Mouse (Mus musculus) olfactory bulb, adult 2 months (tissue): ENCODE measurements around the gene Lrg1.

Source experiments
- CTCF ChIP-seq: fragments of 200-500 bp; IDR thresholded peaks from 2 replicates; pipeline ENCODE4 v1.5.1; 2012; ENCODE audit warnings: low read depth, mild to moderate bottlenecking, low read length, moderate library complexity; ENCODE audit not compliant: insufficient read depth
- POLR2A ChIP-seq: fragments of 200-500 bp; IDR thresholded peaks from 2 replicates; pipeline ENCODE4 v1.6.1; 2012; ENCODE audit warnings: mild to moderate bottlenecking, low read depth, low read length, moderate library complexity; ENCODE audit not compliant: insufficient read depth

DNA sequence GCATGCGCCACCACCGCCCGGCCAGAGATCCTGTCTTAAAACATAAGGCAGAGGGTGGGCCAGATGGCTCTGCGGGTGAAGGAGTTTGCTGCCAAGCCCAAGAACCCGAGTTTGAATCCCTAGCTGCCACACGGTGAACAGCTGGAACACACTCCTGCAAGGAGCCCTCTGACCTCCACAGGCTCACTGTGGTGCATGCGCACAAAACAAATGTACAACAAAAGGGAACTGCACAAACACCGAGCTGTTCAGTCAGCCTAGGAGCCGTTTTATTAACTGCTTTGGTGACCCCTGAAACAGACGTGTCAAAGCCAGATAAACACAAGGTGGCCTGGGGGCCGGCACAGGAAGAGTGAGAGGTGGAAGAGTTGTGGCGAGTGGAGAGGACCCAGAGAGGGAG, 2.4 kb downstream of the Lrg1 start:
- TF ChIP-seq CTCF (no peak), POLR2A (no peak)
